Mouse (Mus musculus): ENCODE measurements around the gene Gpx3. TPM values are rescaled to one million over a fixed set of nuclear protein-coding genes. Genes with fewer than 3 reads are reported as not detected.

The Gpx3 gene
- polyA plus RNA-seq, 1 experiment from 2014 or later: 43.1 TPM

DNA sequence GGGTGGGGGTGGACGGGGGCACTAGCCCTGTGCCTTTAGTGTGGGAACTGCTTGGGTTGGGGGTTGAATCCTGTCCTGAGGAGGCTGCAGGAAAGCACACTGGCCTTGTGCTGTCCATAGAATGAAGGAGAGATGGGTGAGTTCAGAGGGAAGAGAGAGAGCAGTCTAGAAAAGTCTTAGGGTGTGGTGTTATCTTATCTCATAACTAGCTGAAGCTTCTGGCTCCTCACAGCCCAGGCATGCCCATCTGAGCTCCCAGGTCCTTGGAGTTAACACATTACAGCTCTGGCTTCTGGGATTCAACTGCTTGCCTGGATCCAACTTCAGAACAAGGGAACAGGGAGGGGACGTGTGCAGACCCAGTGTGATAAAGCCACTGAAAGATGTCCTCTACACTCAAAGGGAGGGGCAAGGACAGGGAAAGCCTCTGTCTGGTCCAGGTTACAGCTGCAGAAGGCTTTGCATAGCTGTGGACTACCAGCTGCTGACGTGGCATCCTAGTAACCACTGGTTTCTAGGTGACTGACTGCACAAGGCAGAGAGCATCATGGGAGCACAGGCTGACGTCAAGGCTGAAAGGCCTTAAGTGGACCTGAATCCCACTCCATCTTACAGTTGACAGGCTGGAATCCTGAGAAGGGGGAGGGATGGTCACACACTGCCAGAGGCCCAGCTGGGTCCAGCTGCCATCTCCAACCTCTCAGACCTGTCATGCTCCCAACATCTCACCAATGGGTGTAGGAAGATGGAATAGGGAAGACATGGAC is 1.9 kb downstream of the Gpx3 start:
- H3K36me3 ChIP-seq (replicated peaks): 0 out of 2 replicates have a peak, but pooled peaks cover 4% of the 10 kb centered on the region
- no peak overlapping the region for H3K4me2 ChIP-seq
- H3K4me1 ChIP-seq (replicated peaks): peaks cover 33% of the 10 kb centered on the region
- no peaks in the 10 kb centered on the region for H3K9me3 ChIP-seq (replicated peaks)
- no peak overlapping the region for H3K9ac ChIP-seq
- ATAC-seq (ENCODE audit: insufficient read depth): no peak
- WGBS (ENCODE audit: insufficient replicate concordance): 40% methylated on average over 4 of the region's 4 CpGs
- no peak overlapping the region for H3K4me3 ChIP-seq (replicated peaks)
- H3K27ac ChIP-seq (replicated peaks): no peak overlapping the region
- peaks cover 16% of the 10 kb centered on the region for H3K27me3 ChIP-seq

DNA sequence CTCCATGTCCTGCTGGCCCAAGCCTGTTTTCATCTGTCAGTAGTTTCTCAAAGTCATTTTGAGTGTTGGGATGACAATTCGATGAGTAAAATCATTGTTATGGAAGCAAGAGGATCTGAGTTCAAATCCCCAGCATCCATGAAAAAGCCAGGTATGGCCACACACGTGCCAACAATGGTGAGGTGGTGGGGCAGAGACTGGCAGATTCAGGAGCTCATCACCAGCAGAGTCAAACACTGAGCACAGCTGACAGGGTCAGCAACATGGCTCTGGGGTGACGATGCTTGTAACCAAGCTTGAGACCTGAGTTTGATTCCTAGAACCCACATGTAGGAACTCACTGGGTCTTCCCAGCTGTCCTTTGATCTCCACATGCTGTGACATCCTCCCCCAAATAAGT is 2.8 kb downstream of the Gpx3 start:
- ATAC-seq (ENCODE audit: insufficient read depth): no peak
- 68% methylated on average over 3 of the region's 3 CpGs for WGBS (ENCODE audit: insufficient replicate concordance)
- peaks cover 33% of the 10 kb centered on the region for H3K4me1 ChIP-seq (replicated peaks)

DNA sequence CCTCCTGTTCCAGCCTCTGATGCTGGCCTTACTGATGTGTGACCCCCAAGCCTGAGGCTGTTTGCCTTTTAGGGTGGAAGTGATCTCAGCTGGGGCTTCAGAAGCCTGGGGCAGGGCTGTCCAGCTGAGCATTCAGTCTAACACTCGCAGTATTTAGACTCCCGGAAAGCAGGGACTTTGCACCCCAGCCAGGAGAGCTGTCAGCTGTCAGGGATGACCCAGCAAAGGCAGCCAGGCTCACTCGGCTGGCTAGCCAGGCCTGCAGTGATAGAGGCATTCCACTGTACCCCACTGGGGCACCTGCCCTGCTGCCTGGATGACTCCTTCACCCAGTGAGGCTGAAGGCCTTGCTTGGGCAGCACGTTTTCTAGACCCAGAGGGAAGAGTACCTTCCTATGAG is 3.7 kb downstream of the Gpx3 start:
- ATAC-seq (ENCODE audit: insufficient read depth): peak; percentile 61; the same call in 1 of the 2 replicates
- H3K4me2 ChIP-seq: no peak overlapping the region
- WGBS (ENCODE audit: insufficient replicate concordance): 51% methylated on average over 4 of the region's 4 CpGs

More for the DNA sequence above, 2.8 kb downstream of the Gpx3 start:
- peaks cover 16% of the 10 kb centered on the region for H3K27me3 ChIP-seq
- no peaks in the 10 kb centered on the region for H3K9me3 ChIP-seq (replicated peaks)
- no peak overlapping the region for H3K4me2 ChIP-seq
- 0 out of 2 replicates have a peak, but pooled peaks cover 7% of the 10 kb centered on the region for H3K36me3 ChIP-seq (replicated peaks)
- H3K27ac ChIP-seq (replicated peaks): no peak overlapping the region
- no peak overlapping the region for H3K9ac ChIP-seq
- no peak overlapping the region for H3K4me3 ChIP-seq (replicated peaks)

DNA sequence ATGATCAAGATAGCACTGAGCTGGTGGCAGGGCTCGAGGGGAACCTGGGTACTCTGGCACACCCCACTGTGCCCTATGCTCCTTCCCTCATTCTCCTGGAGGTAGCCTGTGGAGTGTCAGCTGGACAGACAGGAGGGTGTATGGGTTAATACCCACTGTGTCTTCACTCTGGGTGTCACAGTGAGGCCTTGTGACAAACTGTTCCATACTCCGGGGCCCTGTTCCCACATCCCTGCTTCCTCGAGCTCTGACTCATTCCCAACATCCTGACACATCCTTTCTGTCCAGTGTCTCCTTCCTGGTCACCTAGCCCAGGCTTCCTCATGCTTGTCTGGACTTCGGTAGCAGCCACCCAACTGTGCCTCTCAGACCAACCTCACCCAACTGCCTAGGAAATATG is 4.2 kb downstream of the Gpx3 start:
- H3K36me3 ChIP-seq (replicated peaks): peaks cover 12% of the 10 kb centered on the region; the same call in 1 of the 2 replicates
- no peak overlapping the region for H3K4me2 ChIP-seq
- H3K27me3 ChIP-seq: peaks cover 16% of the 10 kb centered on the region
- WGBS (ENCODE audit: insufficient replicate concordance): 49% methylated on average over 4 of the region's 4 CpGs
- ATAC-seq (ENCODE audit: insufficient read depth): no peak
- no peak overlapping the region for H3K4me3 ChIP-seq (replicated peaks)
- H3K27ac ChIP-seq (replicated peaks): no peak overlapping the region
- peaks cover 33% of the 10 kb centered on the region for H3K4me1 ChIP-seq (replicated peaks)
- no peaks in the 10 kb centered on the region for H3K9me3 ChIP-seq (replicated peaks)
- no peak overlapping the region for H3K9ac ChIP-seq

More for the DNA sequence above, 3.7 kb downstream of the Gpx3 start:
- Histone ChIP-seq H3K27me3 (peaks cover 16% of the 10 kb centered on the region), H3K27ac (replicated peaks) (0 out of 2 replicates have a peak overlapping the region, but pooled peaks have one; percentile 9), H3K9me3 (replicated peaks) (no peaks in the 10 kb centered on the region), H3K4me1 (replicated peaks) (peaks cover 33% of the 10 kb centered on the region), H3K4me3 (replicated peaks) (no peak overlapping the region), H3K9ac (no peak overlapping the region), H3K36me3 (replicated peaks) (peaks cover 12% of the 10 kb centered on the region; the same call in 1 of the 2 replicates)

DNA sequence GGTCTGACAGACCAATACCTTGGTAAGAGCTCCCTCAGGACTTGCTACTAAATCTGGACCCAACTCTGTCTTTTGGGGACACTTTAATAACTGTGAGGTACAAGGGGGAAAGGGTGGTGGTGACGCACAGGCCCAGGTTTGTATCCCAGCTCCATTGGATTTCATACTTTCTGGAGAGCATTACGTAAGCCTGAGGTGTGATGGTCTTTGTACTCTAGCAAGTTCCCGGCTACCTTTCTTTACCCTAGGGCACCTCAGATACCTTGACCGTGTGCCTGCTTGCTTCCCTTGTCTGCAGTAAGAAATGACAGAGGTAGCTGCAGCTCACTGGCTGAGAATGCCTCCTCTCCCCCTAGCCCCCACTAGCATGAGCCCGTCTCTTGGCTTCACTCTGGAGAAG is 5.0 kb downstream of the Gpx3 start:
- 62% methylated on average over 5 of the region's 5 CpGs for WGBS (ENCODE audit: insufficient replicate concordance)
- peaks cover 33% of the 10 kb centered on the region for H3K4me1 ChIP-seq (replicated peaks)

DNA sequence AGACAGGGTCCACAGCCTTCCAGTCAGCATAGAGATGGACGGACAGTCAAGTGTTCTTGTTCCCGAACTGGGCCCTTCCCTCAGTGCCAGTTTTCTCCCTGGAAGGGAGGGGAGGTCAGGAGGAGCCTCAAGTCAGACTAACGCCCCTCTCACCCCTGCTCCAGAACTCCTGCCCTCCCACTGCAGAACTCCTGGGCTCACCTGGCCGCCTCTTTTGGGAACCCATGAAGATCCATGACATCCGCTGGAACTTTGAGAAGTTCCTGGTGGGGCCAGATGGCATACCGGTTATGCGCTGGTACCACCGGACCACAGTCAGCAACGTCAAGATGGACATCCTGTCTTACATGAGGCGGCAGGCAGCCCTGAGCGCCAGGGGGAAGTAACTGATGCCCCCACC is 7.0 kb downstream of the Gpx3 start:
- Histone ChIP-seq H3K4me1 (replicated peaks) (peaks cover 20% of the 10 kb centered on the region), H3K9ac (no peak overlapping the region)
- WGBS (ENCODE audit: insufficient replicate concordance): 68% methylated on average over 11 of the region's 11 CpGs

More for the DNA sequence above, 5.0 kb downstream of the Gpx3 start:
- H3K27ac ChIP-seq (replicated peaks): no peak overlapping the region
- H3K9me3 ChIP-seq (replicated peaks): no peaks in the 10 kb centered on the region
- ATAC-seq (ENCODE audit: insufficient read depth): no peak
- H3K36me3 ChIP-seq (replicated peaks): peaks cover 12% of the 10 kb centered on the region; the same call in 1 of the 2 replicates
- no peak overlapping the region for H3K4me2 ChIP-seq
- H3K4me3 ChIP-seq (replicated peaks): no peak overlapping the region
- peaks cover 14% of the 10 kb centered on the region for H3K27me3 ChIP-seq
- H3K9ac ChIP-seq: no peak overlapping the region

DNA sequence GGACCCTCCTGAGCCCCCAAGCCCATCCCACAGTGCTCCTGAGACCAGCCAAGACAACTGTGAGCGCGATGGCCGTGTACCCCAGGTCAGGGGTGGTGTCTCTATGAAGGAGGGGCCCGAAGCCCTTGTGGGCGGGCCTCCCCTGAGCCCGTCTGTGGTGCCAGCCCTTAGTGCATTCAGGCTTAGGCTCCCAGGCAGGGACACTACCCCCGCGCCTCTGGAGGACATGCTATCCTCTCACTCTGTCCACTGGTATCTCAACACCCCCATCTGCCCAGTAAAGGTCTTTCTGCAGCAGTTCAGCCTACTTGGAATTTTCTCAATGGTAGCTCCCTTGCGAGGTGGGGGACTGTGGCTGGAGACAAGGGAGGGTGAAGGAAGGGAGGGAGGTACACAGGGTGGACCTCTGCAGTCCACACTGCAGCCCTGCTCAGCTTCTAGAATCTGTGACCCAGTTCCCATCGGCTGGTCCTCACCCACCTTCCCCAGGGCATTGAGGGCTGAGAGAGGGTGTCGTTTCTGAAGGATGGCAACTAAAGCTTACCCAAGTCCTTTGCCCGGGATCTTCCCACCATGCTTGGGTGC is 7.9 kb downstream of the Gpx3 start:
- Histone ChIP-seq H3K36me3 (replicated peaks) (peaks cover 19% of the 10 kb centered on the region), H3K9me3 (replicated peaks) (no peaks in the 10 kb centered on the region), H3K27me3 (no peaks in the 10 kb centered on the region), H3K27ac (replicated peaks) (no peak overlapping the region), H3K4me3 (replicated peaks) (no peak overlapping the region), H3K4me2 (no peak overlapping the region), H3K4me1 (replicated peaks) (peaks cover 14% of the 10 kb centered on the region), H3K9ac (no peak overlapping the region)
- WGBS (ENCODE audit: insufficient replicate concordance): 79% methylated on average over 12 of the region's 12 CpGs
- no peak for ATAC-seq (ENCODE audit: insufficient read depth)

More for the DNA sequence above, 7.0 kb downstream of the Gpx3 start:
- Histone ChIP-seq H3K4me2 (no peak overlapping the region), H3K27me3 (no peaks in the 10 kb centered on the region), H3K4me3 (replicated peaks) (no peak overlapping the region), H3K36me3 (replicated peaks) (peaks cover 12% of the 10 kb centered on the region; the same call in 1 of the 2 replicates), H3K9me3 (replicated peaks) (no peaks in the 10 kb centered on the region), H3K27ac (replicated peaks) (no peak overlapping the region)
- ATAC-seq (ENCODE audit: insufficient read depth): no peak

DNA sequence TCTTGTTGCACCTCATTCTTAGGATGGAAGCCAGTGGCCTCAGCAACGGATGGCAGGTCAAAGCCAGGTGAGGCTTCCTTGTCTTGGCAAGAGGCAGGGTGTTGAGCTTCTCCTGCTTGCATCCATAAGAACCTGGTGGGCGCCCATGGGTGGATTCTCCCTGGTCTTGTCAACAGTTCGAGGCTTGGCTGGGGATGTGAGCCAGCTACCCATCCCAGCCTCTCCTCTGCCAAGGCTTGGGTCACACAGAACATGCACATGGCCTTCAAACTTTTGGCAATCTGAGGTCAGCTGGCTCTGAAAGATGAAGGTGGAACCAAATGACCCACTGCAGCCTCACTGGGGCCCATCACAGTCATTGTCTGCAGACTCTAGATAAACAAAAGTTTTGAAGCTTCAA is 8.9 kb downstream of the Gpx3 start:
- WGBS (ENCODE audit: insufficient replicate concordance): 61% methylated on average over 3 of the region's 3 CpGs
- no peaks in the 10 kb centered on the region for H3K27me3 ChIP-seq
- H3K36me3 ChIP-seq (replicated peaks): peaks cover 23% of the 10 kb centered on the region
- no peak overlapping the region for H3K4me2 ChIP-seq
- no peak overlapping the region for H3K4me3 ChIP-seq (replicated peaks)
- H3K4me1 ChIP-seq (replicated peaks): peaks cover 12% of the 10 kb centered on the region
- no peak overlapping the region for H3K27ac ChIP-seq (replicated peaks)
- no peak overlapping the region for H3K9ac ChIP-seq
- no peaks in the 10 kb centered on the region for H3K9me3 ChIP-seq (replicated peaks)
- no peak for ATAC-seq (ENCODE audit: insufficient read depth)

DNA sequence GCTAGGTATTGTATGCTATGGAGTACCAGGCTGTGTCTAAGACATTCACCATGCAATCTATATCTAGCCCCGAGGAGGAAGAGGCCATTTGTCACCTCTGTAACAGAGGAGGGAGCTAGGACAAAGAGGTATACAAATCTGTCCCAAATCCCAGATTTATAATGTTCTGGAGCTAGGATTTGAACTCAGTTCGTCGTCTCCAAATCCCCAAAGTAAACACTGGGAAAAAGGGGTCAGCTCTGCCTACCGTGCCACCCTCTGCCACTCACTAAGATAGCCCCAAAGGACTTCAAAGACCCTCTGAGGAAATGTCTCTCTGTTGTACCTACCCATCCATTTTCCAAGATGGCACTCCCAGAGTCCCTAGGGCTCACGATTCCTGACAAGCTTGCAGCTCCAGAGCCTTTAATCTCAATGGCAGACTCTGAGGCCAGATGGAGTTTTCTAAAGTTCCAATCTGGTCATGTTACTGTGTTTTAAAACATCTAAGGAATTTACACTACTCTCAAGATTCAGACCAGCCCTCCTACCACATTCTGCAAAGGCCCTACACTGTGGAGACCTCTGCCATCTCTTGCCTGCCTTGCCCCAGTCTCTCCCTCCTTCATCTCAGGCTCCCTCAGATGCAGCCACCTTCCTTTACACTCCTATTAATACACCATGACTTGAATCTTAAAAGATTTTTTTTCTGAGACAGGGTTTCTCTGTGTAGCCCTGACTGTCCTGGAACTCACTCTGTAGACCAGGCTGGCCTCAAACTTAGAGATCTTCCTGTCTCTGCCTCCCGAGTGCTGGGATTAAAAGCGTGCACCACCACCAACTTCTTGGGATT is 9.6 kb downstream of the Gpx3 start:
- ATAC-seq (ENCODE audit: insufficient read depth): no peak
- peaks cover 24% of the 10 kb centered on the region for H3K36me3 ChIP-seq (replicated peaks)
- no peaks in the 10 kb centered on the region for H3K9me3 ChIP-seq (replicated peaks)
- H3K27me3 ChIP-seq: no peaks in the 10 kb centered on the region
- WGBS (ENCODE audit: insufficient replicate concordance): 69% methylated on average over 7 of the region's 7 CpGs
- H3K4me3 ChIP-seq (replicated peaks): no peak overlapping the region
- H3K27ac ChIP-seq (replicated peaks): no peak overlapping the region
- H3K9ac ChIP-seq: no peak overlapping the region
- H3K4me2 ChIP-seq: no peak overlapping the region
- peaks cover 5% of the 10 kb centered on the region; the same call in 1 of the 2 replicates for H3K4me1 ChIP-seq (replicated peaks)

DNA sequence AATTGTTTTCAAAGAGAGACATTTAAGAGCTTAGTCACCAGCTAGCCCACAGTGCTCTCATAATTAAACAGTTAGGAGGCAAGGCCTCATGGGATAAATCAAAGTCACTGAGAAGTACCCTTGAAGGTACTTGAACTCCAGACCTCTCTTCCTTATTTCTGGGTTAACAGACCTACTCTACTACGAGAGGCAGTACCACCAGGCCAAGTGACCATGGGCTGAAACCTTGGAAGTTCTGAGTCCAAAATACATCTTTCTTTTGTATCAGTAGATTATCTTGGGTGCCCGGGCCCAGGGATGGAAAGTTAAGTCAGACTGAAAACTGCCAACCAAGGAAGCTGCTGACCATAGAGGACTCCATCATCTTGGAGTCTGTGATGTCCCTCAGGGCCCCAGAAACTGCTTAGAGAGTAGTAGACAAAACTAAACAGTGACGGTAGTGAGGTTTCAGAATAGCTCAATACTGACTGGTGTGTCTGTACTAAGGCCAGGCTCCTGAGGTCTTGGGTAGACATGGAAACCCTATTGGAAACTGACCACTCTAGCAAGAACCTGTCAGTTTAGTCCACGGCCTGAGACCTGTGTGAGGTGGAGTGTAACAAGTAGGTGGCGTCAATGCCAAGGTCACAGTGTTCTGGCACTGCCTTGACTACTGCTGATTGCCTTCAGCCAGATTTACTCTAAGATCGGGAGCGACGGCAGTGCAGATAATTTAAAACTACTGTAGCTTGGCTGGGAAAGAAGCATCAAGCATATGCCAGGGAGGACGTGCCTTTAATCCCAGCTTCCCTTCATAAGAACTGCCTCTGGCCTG is 10.5 kb downstream of the Gpx3 start:
- no peak for ATAC-seq (ENCODE audit: insufficient read depth)

More for the DNA sequence above, 10.5 kb downstream of the Gpx3 start:
- WGBS (ENCODE audit: insufficient replicate concordance): 66% methylated on average over 9 of the region's 9 CpGs
- no peaks in the 10 kb centered on the region for H3K27me3 ChIP-seq
- no peak overlapping the region for H3K9ac ChIP-seq
- no peak overlapping the region for H3K27ac ChIP-seq (replicated peaks)
- peaks cover 33% of the 10 kb centered on the region for H3K36me3 ChIP-seq (replicated peaks)
- H3K4me2 ChIP-seq: no peak overlapping the region
- H3K4me1 ChIP-seq (replicated peaks): no peaks in the 10 kb centered on the region
- no peak overlapping the region for H3K4me3 ChIP-seq (replicated peaks)
- H3K9me3 ChIP-seq (replicated peaks): no peaks in the 10 kb centered on the region

All from liver, embryonic 15.5 days (tissue).